Mouse (Mus musculus) stomach, postnatal 0 days (tissue): ENCODE data around the gene Bloc1s2. TPM values are rescaled to one million over a fixed set of nuclear protein-coding genes. Genes with fewer than 3 reads are reported as not detected.
"Not testable (repeated sequence)": the region's sequence is repeated elsewhere in the genome, so short reads cannot be mapped to it uniquely, and the experiment has no call there.

Experiments
- ATAC-seq: fragments of 200-750 bp; cut with Nextera tagmentation; 2 replicates; pipeline ENCODE4 v1.8.0; 2017; ENCODE audit not compliant: low FRiP score, low TSS enrichment
- DNase-seq: peaks from one replicate; pipeline ENCODE4 v3.0.0-alpha.2; 2016; ENCODE audit warnings: low spot score
- H3K27ac ChIP-seq: fragments of 300-500 bp; sonication (generic); replicated peaks from 2 replicates; pipeline ENCODE4 v1.5.1; 2014; ENCODE audit warnings: mild to moderate bottlenecking, control low read depth
- H3K27me3 ChIP-seq: fragments of 300-500 bp; sonication (generic); 2 replicates; pipeline ENCODE4 v1.6.1; 2014; ENCODE audit warnings: low read length; ENCODE audit not compliant: control insufficient read depth, insufficient read depth
- H3K36me3 ChIP-seq: fragments of 300-500 bp; sonication (generic); 2 replicates; pipeline ENCODE4 v1.6.1; 2014; ENCODE audit warnings: low read length, mixed read lengths; ENCODE audit not compliant: control insufficient read depth, insufficient read depth
- H3K4me1 ChIP-seq: fragments of 300-500 bp; sonication (generic); replicated peaks from 2 replicates; pipeline ENCODE4 v1.6.1; 2014; ENCODE audit warnings: antibody characterized with exemption; ENCODE audit not compliant: control insufficient read depth, insufficient read depth
- H3K4me2 ChIP-seq: fragments of 300-500 bp; sonication (generic); replicated peaks from 2 replicates; pipeline ENCODE4 v1.6.1; 2014; ENCODE audit warnings: low read depth, mild to moderate bottlenecking, control low read depth, moderate library complexity
- H3K4me3 ChIP-seq: fragments of 300-500 bp; sonication (generic); 2 replicates; pipeline ENCODE4 v1.5.1; 2014; ENCODE audit warnings: low read depth, low read length, control low read depth
- H3K9ac ChIP-seq: fragments of 300-500 bp; sonication (generic); 2 replicates; pipeline ENCODE4 v1.6.1; 2014; ENCODE audit warnings: mild to moderate bottlenecking, low read length, control low read depth, mixed read lengths
- H3K9me3 ChIP-seq: fragments of 300-500 bp; sonication (generic); 2 replicates; pipeline ENCODE4 v1.6.1; 2016; ENCODE audit warnings: low read length; ENCODE audit not compliant: control insufficient read depth
- CTCF ChIP-seq: IDR thresholded peaks from 2 replicates; pipeline ENCODE4 v1.5.1; 2016; ENCODE audit warnings: antibody characterized with exemption, low read depth, mild to moderate bottlenecking, moderate library complexity
- EP300 ChIP-seq: optimal IDR thresholded peaks from 2 replicates; pipeline ENCODE3; 2016; ENCODE audit warnings: antibody characterized with exemption
- WGBS: fragments of 180-500 bp; shearing (Covaris S2); extraction: QIAGEN DNeasy Blood & Tissue Kit; methylation state at CpG from one replicate; pipeline ENCODE4 v1.1.7; 2014; 5-methylcytosine and 5-hydroxymethylcytosine counted together
- polyA plus RNA-seq: library from polyadenylated mRNA; unstranded; fragments of >200 nt; fragmentation: Nextera tagmentation; extraction: Ambion mirVana; gene quantifications from 2 replicates; pipeline ENCODE4 v1.2.1, GENCODE M21; 2015

Bloc1s2 gene
- polyA plus RNA-seq, 1 experiment from 2014 or later = 60.3 TPM

GRCm38 (mm10) chr19:44121137-44121536 is 25.1 kb downstream of the Bloc1s2 start:
- DNase-seq (no peak), ATAC-seq (no peak)
- peaks cover 29% of the 10 kb centered on the region for H3K36me3 ChIP-seq
- no peaks in the 10 kb centered on the region for H3K9me3 ChIP-seq
- no peak overlapping the region for H3K27ac ChIP-seq
- H3K9ac ChIP-seq = no peak overlapping the region
- no peaks in the 10 kb centered on the region for H3K27me3 ChIP-seq
- H3K4me3 ChIP-seq = no peak overlapping the region
- 91% methylated on average over 7 of the region's 7 CpGs for WGBS
- H3K4me2 ChIP-seq = no peak overlapping the region
- no peaks in the 10 kb centered on the region for H3K4me1 ChIP-seq
- TF ChIP-seq EP300 (no peak), CTCF (no peak)

GRCm38 (mm10) chr19:44120686-44121085 is 25.6 kb downstream of the Bloc1s2 start:
- not testable (repeated sequence) for H3K9ac ChIP-seq, H3K4me3 ChIP-seq, H3K9me3 ChIP-seq, H3K27ac ChIP-seq, DNase-seq, ATAC-seq, H3K4me1 ChIP-seq, H3K4me2 ChIP-seq, H3K27me3 ChIP-seq
- WGBS = 92% methylated on average over 7 of the region's 9 CpGs
- H3K36me3 ChIP-seq = peaks cover 28% of the 10 kb centered on the region

GRCm38 (mm10) chr19:44117793-44118192 is 28.5 kb downstream of the Bloc1s2 start:
- Histone ChIP-seq H3K4me3 (no peak overlapping the region), H3K4me1 (no peaks in the 10 kb centered on the region), H3K36me3 (peaks cover 30% of the 10 kb centered on the region), H3K27me3 (no peaks in the 10 kb centered on the region), H3K27ac (no peak overlapping the region), H3K9me3 (no peaks in the 10 kb centered on the region), H3K9ac (no peak overlapping the region), H3K4me2 (no peak overlapping the region)
- no peak for DNase-seq
- TF ChIP-seq CTCF (no peak), EP300 (no peak)
- no peak for ATAC-seq

GRCm38 (mm10) chr19:44111706-44112105 is 34.5 kb downstream of the Bloc1s2 start:
- H3K27ac ChIP-seq = no peak overlapping the region
- no peak for ATAC-seq
- H3K36me3 ChIP-seq = peaks cover 9% of the 10 kb centered on the region; the same call in 1 of the 2 replicates
- no peak overlapping the region for H3K4me3 ChIP-seq
- no peaks in the 10 kb centered on the region for H3K4me1 ChIP-seq
- H3K4me2 ChIP-seq = no peak overlapping the region
- 62% methylated on average over 7 of the region's 7 CpGs for WGBS
- H3K9me3 ChIP-seq = no peaks in the 10 kb centered on the region
- TF ChIP-seq CTCF (peak; percentile 64), EP300 (no peak)
- H3K27me3 ChIP-seq = no peaks in the 10 kb centered on the region
- no peak overlapping the region for H3K9ac ChIP-seq
- peak; percentile 46 for DNase-seq

GRCm38 (mm10) chr19:44110356-44110755 is 35.9 kb downstream of the Bloc1s2 start:
- Histone ChIP-seq H3K4me3 (no peak overlapping the region), H3K4me1 (no peaks in the 10 kb centered on the region), H3K36me3 (peaks cover 9% of the 10 kb centered on the region; the same call in 1 of the 2 replicates), H3K4me2 (no peak overlapping the region), H3K9ac (no peak overlapping the region), H3K27me3 (no peaks in the 10 kb centered on the region), H3K27ac (no peak overlapping the region), H3K9me3 (no peaks in the 10 kb centered on the region)
- TF ChIP-seq EP300 = no peak
- TF ChIP-seq CTCF = no peak
- ATAC-seq (no peak), DNase-seq (no peak)
- 83% methylated on average over 9 of the region's 9 CpGs for WGBS

- TF ChIP-seq CTCF (no peak), EP300 (no peak)
- Histone ChIP-seq H3K27ac (no peak overlapping the region), H3K36me3 (peaks cover 8% of the 10 kb centered on the region; the same call in 1 of the 2 replicates), H3K4me2 (no peak overlapping the region), H3K27me3 (no peaks in the 10 kb centered on the region), H3K4me1 (no peaks in the 10 kb centered on the region), H3K9ac (no peak overlapping the region), H3K4me3 (no peak overlapping the region), H3K9me3 (no peaks in the 10 kb centered on the region)
- DNase-seq (no peak), ATAC-seq (no peak)
Measured at GRCm38 (mm10) chr19:44108996-44109395, 37.2 kb downstream of the Bloc1s2 start.
